Mouse (Mus musculus) cerebellum, postnatal 10 days (tissue): ENCODE data around the gene Trpv2.

ENCODE experiments used
- DNase-seq, 2 experiments: peaks; one replicate each; pipeline ENCODE4 v3.0.0; 2021; ENCODE audit warnings: mixed read lengths in 2 of 2

The Trpv2 gene

GRCm38 (mm10) chr11:62558961-62559646, 15.2 kb upstream of the Trpv2 start:
- DNase-seq: no peak

- DNase-seq: peak; percentile 31 to 50
Measured at GRCm38 (mm10) chr11:62560463-62561016, 13.7 kb upstream of the Trpv2 start.

- DNase-seq: no peak
Measured at GRCm38 (mm10) chr11:62563590-62563989, 10.7 kb upstream of the Trpv2 start.

DNA sequence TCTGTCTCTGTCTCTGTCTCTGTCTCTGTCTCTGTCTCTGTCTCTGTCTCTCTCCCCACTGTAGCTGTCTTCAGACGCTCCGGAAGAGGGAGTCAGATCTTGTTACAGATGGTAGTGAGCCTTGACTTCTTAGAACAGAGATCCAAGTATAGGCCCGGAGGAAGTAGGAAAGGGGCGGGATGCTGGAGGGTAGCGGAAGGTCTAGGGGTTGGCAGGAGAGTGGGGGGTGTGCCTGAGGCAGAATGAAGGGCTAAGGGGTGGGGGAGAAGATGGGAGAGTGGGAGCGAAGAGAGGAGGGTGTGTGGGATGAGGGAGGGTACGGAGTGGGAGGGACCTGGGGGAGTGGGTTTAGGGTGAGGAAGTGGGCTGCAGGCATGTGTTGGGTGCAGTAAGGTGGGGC, 8.5 kb upstream of the Trpv2 start:
- no peak for DNase-seq

DNA sequence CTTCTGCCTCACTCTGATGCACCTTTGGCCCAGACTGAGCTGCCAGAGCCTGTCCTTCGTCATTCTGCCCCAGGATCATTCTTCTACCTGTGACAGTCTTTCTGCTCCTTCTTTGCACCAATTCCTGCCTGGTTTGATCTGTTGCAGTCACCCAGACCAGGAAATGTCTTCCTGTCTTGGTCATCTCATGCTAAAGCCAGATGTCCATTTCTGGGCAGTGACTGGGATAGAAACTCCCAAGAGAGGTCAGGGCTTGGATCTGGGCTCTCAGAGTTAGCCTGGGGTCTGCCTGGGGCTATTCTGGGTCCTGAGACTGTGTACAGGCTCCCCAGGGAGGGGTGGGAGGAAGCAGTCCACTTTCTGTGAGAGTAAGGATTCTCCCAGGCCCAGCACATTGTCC, 8.1 kb upstream of the Trpv2 start:
- no peak for DNase-seq

GRCm38 (mm10) chr11:62568300-62568699, 6.0 kb upstream of the Trpv2 start:
- no peak for DNase-seq

DNA sequence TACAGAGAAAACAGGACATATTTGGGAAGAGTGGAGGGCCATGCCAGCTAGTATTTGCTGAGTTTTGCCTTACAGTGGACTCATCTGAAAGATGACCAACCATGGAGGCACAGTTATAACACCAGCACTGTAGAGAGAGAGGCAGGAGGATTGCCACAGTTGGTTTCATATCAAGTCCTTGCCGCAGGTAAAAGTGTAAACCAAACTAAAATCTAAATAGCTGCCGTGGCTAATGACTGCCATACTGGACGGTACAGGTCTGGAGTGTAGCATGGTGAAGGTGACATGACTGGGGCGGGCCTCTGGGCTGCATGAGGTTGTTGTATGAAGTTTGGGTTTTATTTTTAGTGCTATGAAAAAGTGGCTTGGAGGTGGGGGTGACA, 408 bp downstream of the Trpv2 start:
- DNase-seq: no peak

- DNase-seq: peak; percentile 96 to 97
Measured at GRCm38 (mm10) chr11:62575297-62575658, 992 bp downstream of the Trpv2 start.

- peak; percentile 90 to 92 for DNase-seq
Measured at GRCm38 (mm10) chr11:62575659-62576438, 1.6 kb downstream of the Trpv2 start.

GRCm38 (mm10) chr11:62576530-62577152, 2.4 kb downstream of the Trpv2 start:
- no peak for DNase-seq

DNA sequence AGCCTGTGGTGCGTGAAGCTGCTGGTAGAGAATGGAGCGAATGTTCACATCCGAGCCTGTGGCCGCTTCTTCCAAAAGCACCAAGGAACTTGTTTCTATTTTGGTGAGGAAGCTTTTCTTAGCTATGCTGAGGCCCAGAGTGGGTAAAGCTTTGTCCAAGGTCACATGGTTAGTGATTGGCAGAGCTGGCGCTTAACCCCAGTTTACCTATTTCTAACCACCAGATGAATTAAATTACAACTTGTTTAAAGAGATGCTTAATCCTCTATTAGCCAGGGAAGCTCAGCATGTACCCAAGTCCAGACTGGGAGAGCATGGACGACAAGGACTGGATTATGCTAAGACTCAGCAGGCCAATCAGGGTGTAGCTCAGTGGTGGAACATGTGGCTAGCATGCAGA, 8.7 kb downstream of the Trpv2 start:
- DNase-seq: no peak

- no peak for DNase-seq
Measured at GRCm38 (mm10) chr11:62584671-62585206, 10.5 kb downstream of the Trpv2 start.

GRCm38 (mm10) chr11:62587034-62587433, 12.7 kb downstream of the Trpv2 start:
- DNase-seq: no peak

GRCm38 (mm10) chr11:62589391-62589790, 15.1 kb downstream of the Trpv2 start:
- no peak for DNase-seq

GRCm38 (mm10) chr11:62591026-62591425, 16.7 kb downstream of the Trpv2 start:
- peak; percentile 70 to 78 for DNase-seq

GRCm38 (mm10) chr11:62591904-62592575, 17.8 kb downstream of the Trpv2 start:
- no peak for DNase-seq

DNA sequence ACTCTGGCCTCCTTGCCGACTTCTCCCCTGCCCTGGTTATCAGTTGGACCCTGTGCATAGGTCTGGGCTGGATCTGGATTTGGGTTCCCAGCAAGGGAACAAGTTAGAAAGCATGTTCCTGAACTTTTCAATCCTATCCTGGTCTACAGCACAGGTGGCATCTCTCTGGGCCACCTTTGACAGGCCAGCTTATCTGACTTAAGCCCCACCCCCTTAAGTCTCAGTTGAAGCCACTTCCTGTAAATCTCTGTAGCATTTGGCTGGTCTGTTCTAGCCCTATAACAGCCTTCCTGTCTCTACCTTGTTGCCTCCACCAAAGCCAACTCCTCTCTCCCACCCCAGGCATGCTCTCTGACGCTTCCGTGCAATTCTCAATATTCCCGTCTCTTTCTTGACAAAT, 24.3 kb downstream of the Trpv2 start:
- DNase-seq: no peak

DNA sequence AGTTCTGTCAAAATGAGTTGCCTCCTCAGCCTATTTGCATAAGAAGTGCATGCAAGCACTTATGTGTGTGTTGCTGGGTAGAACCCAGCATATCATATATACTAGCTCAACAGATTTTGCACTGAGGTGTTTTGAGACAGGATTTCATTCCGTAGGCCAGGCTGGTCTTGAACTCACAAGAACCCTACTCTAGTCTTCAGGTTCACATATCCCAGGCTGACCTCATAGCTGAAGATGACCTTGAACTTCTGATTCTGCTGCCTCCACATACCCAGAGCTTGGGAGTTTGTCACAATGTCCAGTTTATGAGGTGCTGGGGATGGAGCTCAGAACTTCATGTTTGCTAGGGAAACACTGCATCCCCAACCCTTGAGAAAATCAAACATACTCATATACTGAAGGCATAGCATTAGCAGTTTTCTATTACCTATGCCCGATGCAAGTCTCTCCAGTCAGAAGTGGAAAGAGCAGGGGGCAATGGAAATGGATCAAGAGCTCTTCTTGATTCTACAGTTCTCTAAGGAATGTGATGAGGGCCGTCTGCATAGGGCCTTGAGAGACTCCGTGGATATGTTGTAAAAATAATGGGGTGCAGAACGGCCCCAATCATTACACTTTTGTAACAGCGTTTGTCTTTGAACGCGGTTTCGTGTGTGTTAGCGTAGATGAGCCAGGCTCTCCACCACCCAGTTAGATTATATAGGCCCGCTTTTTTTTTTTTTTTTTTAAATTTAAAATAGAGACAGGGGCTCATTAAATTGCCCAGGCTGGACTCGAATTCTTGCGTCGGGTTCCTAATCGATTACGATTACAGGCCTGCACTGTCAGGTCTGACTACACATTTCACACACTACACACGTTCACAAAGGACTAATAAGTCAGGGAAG, 27.7 kb downstream of the Trpv2 start:
- DNase-seq: no peak

- peak; percentile 98 to 99 for DNase-seq
Measured at GRCm38 (mm10) chr11:62602619-62603311, 28.5 kb downstream of the Trpv2 start.

- peak; percentile 36 to 52 for DNase-seq
Measured at GRCm38 (mm10) chr11:62603312-62604056, 29.2 kb downstream of the Trpv2 start.
